Mouse (Mus musculus) T-cell, adult 66 days (primary cell): Measurements from ENCODE around the gene Prom2. TPM values are rescaled to one million over a fixed set of nuclear protein-coding genes. Genes with fewer than 3 reads are reported as not detected.

Source experiments
- total RNA-seq, 2 experiments: library from RNA; stranded (reverse); gene quantifications; 3 replicates in 1 of 2; 4 replicates in 1 of 2; pipeline ENCODE4 v1.2.4; 2023

Gene Prom2
- total RNA-seq, result not detected

GRCm38 (mm10) chr2:127541185-127541584 lies at the start of gene Prom2:
Gene Prom2 (minus strand): TSS chr2:127541467.

DNA sequence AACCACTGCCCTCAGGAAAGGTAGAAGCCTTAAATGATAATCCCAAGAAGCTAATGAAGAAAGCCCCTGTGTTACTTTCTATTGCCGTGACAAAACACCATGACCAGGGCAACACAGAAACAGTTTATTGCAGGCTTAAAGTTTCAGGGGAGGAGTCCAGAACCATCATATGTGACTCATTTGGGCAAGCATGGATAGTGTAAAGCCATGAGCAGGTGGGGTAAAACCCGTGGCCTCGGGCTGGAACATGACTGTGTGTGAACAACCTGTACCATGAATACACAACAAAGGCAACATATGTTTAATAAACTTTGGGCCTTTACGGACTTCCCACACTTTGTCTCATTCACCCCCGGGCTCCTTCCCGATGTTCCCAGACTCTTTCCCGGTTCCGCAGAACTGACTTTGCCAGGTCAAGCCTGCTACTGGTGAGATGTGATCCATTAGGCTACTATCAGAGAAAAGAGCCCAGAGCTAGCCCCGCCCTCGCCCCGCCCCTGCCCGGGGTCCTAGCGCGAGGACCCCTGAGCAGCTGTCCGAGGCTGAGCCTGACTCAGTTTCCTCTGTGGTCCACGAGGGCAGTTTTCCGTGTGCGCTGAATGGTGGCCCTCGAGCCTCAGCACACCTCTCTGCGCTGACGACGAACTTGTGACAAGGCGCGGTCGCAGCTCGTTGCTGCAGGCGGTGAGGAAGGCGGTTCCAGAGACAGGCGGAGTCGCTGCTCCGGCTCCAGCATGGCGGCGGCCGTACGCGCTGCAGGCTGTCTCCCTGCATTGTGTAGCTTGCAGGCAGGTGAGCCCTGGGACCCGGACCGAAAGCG lies 45.6 kb upstream of the Prom2 start, which contains the start of the genes Zfp661 and Mrps5:
Gene Zfp661 (minus strand): TSS at position 401 of the 820 bp plus-strand sequence.
Gene Mrps5 (plus strand): TSS at position 529 of the 820 bp plus-strand sequence.

DNA sequence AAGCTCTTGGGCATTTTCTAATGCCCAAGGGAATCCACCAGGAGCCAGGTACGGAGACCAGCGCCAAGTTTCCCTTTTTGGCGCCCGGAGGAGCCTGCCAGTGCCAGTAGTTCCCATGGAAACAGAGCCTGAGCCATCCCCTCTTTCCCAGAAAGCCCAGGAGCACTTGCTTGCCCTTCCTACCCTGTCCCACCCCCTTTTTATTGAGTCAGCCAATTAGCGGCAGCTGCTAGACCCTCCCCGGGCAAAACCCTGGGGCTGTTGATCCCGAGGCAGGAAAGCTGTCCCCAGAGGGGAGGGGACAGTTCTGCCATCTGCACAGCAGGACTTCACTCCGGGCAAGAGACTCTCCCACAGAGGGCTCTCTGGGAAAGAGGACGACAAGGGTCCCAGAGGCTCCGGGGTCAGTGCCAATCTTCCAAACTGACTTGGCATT lies 19.2 kb downstream of the Prom2 start, which contains the start of gene Kcnip3:
Gene Kcnip3 (minus strand): TSS at position 89 of the 436 bp plus-strand sequence.

Other genes with a start within 250 kb of the Prom2 start
- gene Dusp2, start 205.3 kb downstream of the Prom2 start, total RNA-seq, result 100 to 1,000 TPM; 260 to 275 TPM
- gene Astl, start 202.8 kb downstream of the Prom2 start, total RNA-seq, result not detected
- not detected for gene Adra2b, start 178.3 kb downstream of the Prom2 start, total RNA-seq
- under 1 TPM; 0.36 to 0.55 TPM for gene Gpat2, start 116.3 kb downstream of the Prom2 start, total RNA-seq
- gene Fahd2a, start 96.9 kb downstream of the Prom2 start, total RNA-seq, result 10 to 100 TPM; 17.2 to 18.3 TPM
- gene Kcnip3, start 19.4 kb downstream of the Prom2 start, total RNA-seq, result under 1 TPM; 0.21 to 0.38 TPM
- 1 to 10 TPM; 5.9 to 6.1 TPM for gene Zfp661, start 45.6 kb upstream of the Prom2 start, total RNA-seq
- 100 to 1,000 TPM; 131 to 135 TPM for gene Mrps5, start 45.8 kb upstream of the Prom2 start, total RNA-seq
- not detected for gene Mal, start 115.2 kb upstream of the Prom2 start, total RNA-seq
- gene Mall, start 188.5 kb upstream of the Prom2 start, total RNA-seq, result not detected
- gene Nphp1, start 247.4 kb upstream of the Prom2 start, total RNA-seq, result 1 to 10 TPM in 1 of 2 experiments, not detected in 1; 1.7 TPM